Mouse (Mus musculus): ENCODE results near the gene Aff3.
A peak's percentile ranks its signal among the peaks of the same experiment; 100 is the strongest.

Aff3 gene

DNA sequence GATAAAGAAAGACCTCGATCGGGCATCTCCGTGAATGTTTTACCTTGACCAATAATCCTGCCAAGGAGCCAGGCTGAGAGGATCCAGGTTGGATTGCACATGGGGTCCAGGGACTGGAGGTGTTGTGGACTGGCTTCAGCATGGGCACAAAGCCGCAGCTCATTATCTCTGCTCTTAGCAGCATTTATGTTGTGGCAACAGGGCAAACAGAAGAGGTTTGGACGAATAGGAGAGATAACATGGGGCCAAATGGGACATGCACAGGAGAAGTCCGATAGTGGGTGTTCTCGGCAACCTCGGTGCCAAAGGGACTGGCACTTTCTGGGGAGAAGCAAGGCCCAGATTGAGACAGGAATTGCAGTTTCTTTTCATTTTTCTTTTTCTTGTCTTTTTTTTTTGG is 342.9 kb downstream of the Aff3 start:
- DNase-seq (ENCODE audit: low read depth, low spot score): no peak

- no peak for DNase-seq (ENCODE audit: low read depth, low spot score)
Measured at GRCm38 (mm10) chr1:38320971-38321305, 343.8 kb downstream of the Aff3 start.

DNA sequence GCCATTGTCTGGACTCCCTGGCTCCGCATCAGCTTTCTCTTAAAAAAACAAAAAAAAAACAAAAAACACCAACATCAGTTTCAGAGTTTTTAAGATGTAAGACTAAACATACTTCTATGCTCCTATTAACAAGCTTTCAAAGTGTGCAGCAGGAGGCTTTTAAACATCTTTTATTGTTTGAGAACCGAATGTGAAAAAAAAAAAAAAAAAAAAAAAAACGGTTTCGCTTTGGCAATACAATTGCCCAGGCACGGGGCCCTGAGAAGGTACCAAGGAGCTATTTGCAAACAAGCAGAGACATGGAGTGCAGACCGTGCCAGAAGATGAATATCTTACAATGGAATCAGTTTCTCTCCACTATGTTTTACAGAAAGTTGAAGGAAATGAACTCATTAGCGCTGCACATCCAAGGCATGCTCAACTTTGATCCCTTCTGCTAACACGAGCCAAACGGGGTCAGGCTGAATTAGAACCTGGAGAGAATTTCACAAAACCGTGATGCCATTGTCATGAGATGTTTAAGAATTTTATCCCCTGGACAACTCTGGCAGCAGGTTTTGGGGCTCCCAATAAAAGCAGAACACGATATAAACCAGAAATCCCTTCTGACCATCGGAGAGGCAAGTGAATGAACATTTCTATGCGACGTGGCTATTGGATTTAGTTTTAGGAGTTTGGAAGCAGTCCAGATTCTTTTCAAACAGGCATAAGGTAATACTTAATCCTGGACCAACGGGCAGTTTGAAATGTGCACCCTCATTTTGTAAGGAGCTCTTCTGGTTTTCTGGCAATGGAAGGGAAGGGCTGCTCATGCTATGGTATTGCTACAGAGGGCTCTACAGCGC is 344.4 kb downstream of the Aff3 start:
- no peak for DNase-seq (ENCODE audit: low read depth, low spot score)

GRCm38 (mm10) chr1:38318614-38319013 is 346.1 kb downstream of the Aff3 start:
- no peak for DNase-seq (ENCODE audit: low read depth, low spot score)

DNA sequence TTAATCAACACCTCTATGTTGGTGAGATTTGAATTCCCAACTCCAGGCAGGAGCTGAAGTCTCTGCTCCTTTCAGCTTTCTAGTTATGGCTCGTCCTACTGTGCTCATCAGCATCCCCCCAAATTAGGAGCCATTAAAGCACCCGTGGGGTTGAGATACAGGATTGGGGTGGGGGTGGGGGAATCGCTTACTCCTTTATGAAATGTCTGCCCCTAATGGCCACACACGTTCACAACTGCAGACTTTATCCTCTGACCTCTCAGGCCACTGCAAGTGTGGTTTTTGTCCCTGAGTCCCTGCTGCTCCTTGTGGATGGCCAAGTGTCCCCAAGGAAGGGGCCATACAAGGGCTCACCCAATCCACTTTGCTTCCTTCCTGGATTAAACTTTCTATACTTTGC is 348.8 kb downstream of the Aff3 start:
- DNase-seq (ENCODE audit: low read depth, low spot score): no peak

- DNase-seq (ENCODE audit: low read depth, low spot score): no peak
Measured at GRCm38 (mm10) chr1:38310496-38310895, 354.3 kb downstream of the Aff3 start.

DNA sequence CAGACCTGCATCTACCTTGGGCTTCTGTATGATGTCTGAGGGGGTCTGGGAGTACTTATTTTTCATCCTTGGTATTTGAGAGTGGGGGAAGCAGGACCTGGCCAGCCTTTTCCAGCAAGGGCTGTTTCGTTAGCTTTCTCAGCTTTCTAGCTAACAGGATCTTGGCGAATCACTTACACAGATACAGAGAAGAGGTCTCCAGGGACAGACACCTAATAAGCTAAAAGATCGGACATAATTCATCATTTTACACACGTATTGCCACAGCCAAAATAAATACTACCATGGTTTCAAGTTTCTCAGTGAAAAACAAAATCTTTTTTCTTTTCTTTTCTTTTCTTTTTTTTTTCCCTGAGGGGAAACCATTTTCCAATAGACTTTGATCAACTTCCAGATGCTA is 354.7 kb downstream of the Aff3 start:
- no peak for DNase-seq (ENCODE audit: low read depth, low spot score)

DNA sequence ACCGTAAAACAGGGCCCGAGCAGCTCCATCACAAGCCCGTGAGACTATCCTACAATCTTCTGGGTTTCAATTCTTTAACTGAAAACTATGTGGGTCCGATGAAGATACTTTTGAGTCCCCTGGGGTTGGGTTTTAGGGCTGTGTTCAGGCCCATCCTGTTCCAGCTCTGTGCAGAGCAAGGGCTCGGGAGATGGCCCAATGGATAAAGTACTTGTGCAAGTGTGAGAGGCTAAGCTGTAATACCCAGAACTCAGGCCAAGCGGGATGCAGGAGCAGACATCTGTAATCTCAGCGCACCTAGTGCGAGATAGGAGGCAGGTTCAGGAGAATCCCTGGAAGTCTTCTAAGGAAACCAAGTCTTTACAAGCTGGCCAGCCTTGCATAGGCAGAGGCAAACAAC is 355.4 kb downstream of the Aff3 start:
- no peak for DNase-seq (ENCODE audit: low read depth, low spot score)

DNA sequence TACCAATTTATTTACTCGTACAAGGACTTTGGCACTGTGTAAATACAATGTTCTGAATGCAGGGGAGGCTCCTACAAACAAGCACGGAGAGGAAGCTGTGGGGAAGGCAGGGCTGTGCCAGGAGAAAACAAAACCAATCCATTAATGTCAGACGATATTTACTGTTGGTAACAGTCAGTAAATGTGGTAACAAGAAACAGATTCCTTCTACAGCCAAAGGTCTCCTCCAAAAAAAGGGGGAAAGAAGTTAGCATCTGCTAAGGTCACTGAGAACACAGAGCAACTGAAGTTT is 356.1 kb downstream of the Aff3 start:
- no peak for DNase-seq (ENCODE audit: low read depth, low spot score)

- DNase-seq (ENCODE audit: low read depth, low spot score): no peak
Measured at GRCm38 (mm10) chr1:38307821-38308704, 356.7 kb downstream of the Aff3 start.

- DNase-seq (ENCODE audit: low read depth, low spot score): peak; percentile 3
Measured at GRCm38 (mm10) chr1:38307234-38307633, 357.5 kb downstream of the Aff3 start.

DNA sequence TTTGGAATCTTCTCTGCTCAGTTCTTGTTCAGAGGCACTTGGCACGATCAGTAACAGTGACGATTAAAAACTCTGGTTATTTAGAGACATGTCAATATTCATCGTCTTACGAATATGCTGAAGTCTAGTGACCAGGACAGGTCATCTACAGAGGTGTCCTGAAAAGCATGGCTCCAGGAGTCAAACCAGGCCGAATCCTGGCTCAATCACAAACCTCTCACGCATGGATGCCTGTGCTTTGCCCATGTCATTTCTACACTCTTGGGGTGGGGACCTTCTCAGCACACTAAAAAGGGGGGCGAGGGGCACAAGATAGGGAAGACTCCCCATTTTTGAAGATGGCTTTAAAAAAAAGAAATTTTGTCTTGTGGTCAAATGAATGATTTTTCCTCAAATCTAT is 358.6 kb downstream of the Aff3 start:
- no peak for DNase-seq (ENCODE audit: low read depth, low spot score)

DNA sequence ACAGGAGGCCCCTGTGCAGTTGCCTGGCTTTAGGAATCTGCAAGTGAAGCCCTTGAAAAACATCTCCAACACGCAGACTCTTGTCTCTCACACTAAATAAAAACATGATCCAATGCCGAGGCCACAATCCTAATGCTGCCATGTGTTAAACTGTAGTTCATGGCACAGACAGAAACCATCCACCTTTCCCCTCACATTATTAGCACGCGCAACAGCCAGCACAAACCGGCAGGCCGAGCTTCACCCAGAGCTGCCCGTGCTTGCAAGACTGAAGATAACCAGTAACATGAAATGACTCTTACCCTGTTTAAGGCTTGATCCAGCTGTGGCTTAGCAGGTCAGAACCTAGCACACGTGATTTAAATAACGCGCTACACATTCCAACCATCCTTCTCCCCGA is 360.4 kb downstream of the Aff3 start:
- DNase-seq (ENCODE audit: low read depth, low spot score): no peak

DNA sequence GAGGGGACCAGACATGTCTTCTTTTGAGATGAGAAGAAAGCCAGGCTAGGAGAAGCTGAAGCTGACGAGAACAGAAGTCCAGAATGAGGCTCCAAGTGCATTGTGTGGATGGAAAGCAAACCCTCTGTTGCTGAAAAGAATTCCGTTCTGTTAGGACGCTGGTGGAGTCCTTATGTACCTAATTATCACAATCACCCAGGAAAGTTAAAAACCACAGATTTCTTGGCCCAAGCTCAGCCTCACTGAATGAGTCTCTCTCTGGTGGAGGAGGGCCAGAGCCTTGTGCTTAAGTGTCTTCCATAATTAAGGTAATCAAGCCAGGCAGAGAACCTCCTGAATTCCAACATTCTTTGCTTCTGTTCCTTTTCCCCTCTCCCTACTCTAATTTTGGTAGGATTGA is 366.5 kb downstream of the Aff3 start:
- DNase-seq (ENCODE audit: low read depth, low spot score): no peak

GRCm38 (mm10) chr1:38294906-38295305 is 369.8 kb downstream of the Aff3 start:
- DNase-seq (ENCODE audit: low read depth, low spot score): no peak

DNA sequence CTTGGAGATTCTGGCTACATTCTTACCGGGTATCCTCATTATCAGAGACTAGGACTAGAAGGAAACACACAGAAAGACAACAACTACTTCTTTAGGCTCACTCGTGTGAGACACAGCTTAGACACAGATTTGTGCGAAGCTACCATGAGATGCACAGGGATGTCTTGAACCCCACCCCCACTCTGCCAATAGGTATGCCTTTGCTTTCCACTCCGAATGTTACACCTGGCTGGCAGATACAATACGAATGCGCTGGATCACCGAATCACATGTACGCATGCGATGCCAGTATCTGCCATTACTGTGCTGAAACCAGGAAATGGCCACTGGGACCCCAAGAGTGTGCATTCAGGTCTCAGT is 370.4 kb downstream of the Aff3 start:
- no peak for DNase-seq (ENCODE audit: low read depth, low spot score)

- DNase-seq (ENCODE audit: low read depth, low spot score): no peak
Measured at GRCm38 (mm10) chr1:38293671-38294335, 371.0 kb downstream of the Aff3 start.

DNA sequence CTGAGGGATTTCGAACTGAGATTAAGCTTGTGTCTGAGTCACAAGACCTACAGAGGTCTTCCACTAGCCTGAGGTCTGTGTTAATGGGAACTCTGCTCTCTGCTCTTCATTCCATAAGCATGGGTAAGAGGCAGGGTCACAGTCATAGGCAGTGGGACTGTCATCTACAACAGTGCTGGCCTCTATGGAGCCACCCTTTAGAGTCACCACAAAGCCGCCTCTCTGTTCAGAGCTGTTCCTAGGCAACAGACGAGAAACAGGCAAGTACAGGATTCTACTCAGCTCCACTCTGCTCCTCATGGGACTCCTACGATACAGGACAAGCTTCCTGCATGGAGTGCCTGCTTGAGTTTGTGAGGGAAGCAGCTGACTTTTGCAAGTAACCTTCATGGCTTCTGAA is 371.9 kb downstream of the Aff3 start:
- DNase-seq (ENCODE audit: low read depth, low spot score): no peak

DNA sequence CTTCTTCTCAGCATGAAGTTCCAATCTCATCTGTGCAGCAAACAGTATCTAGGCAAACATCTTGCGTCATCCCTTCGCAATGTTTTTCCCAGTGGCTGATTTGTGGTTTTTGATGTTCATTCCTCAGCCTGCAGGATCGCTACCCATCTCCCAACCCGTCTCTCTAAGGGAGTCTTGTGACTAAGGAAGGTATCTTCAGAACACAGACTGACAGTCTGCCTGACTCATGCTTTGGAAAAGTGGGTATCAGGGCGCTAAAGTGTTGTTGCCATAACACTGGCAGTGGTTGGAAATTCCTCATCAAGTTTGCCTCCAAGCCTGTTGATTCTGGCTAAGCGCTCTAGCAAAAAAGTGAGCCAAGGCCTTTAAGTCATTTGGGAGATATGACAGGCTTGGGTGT is 372.8 kb downstream of the Aff3 start:
- DNase-seq (ENCODE audit: low read depth, low spot score): no peak

- no peak for DNase-seq (ENCODE audit: low read depth, low spot score)
Measured at GRCm38 (mm10) chr1:38291497-38291896, 373.3 kb downstream of the Aff3 start.

DNA sequence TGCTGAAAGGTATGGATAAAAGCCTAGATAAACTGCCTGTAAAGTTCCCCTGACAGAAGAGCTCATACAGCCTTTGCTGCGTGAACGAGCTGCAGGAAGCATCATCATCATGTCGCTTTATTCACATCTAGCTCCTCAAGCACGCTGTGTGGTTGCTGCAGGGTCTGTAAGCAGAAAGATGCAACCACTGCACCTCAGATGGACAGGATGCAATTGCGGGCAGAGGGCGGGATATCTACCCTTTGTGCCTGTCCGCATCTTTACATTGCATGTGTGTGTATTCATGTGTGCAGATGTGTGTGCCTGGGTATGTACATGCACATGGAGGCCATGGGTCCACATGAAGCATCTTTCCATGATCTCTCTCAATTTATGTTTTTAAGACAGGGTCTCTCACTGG is 373.9 kb downstream of the Aff3 start:
- DNase-seq (ENCODE audit: low read depth, low spot score): no peak

DNA sequence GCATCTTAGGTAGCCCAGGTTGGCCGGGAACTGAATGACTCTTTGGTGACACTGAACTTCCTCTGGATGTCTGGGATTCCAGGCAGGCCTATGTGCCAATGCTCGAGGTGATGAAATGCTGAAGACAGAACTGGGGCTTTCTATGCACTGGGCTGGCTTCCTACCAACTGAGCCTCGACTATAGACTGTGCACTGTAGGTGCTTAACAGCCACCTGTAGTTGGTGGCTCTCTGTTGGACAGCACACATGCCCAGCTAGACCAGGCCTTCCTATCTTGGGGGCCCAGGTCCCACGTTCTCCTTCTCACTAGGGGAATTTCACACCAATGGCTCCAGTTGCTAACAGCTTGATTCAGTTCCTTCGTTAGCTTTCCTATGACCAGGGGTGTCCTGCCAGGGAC is 374.9 kb downstream of the Aff3 start:
- no peak for DNase-seq (ENCODE audit: low read depth, low spot score)

GRCm38 (mm10) chr1:38288716-38289115 is 376.0 kb downstream of the Aff3 start:
- no peak for DNase-seq (ENCODE audit: low read depth, low spot score)

Measured in WW6 (cell line).